Mouse (Mus musculus) liver, postnatal 0 days (tissue): Measurements from ENCODE around the gene Lsr.

Experiments used
- CTCF ChIP-seq: sonication (generic); IDR thresholded peaks from 2 replicates; pipeline ENCODE4 v1.5.1; 2016; ENCODE audit warnings: antibody characterized with exemption, low read depth
- EP300 ChIP-seq: IDR thresholded peaks from 2 replicates; pipeline ENCODE4 v1.6.1; 2016; ENCODE audit warnings: antibody characterized with exemption, low read depth, mild to moderate bottlenecking

DNA sequence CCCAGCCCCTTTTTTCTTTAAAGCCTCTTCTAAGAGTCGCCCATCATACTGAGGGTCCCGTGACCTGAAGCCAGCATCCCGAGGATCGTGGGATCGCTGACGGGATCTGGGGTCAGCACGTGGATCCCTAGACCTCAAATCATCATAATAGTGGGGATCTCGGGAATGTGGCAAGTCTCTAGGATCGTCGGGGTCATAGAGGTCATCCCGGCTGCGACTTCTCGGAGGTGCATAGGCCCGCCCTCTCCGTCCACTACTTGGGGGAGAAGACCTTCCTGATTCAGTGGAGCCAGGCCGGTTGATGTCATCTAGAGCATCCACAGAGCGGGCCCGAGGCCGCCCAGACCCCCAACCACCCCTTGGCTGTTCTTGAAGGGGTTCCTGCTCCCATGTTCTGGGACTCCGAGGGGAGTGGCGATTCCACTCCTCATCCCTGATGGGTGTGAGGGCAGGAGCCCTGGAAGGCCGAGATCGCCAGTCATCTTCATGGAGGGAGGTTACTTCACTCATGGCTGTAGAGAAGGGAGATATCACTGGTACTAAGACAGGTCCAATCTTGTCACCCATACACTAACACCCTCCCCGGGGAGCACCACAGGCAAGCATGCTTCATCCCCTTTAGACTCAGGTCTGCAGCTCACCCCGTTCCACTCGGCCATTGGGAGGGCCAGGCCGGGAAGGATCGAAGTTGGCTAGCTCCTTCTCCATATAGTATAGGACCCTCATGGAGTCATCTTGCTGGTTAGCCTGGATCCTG, 15.0 kb downstream of the Lsr start:
- TF ChIP-seq EP300 = no peak
- no peak for TF ChIP-seq CTCF
